Comparison of ENCODE assay signal across 8 mouse cellular contexts in the genomic region with DNA sequence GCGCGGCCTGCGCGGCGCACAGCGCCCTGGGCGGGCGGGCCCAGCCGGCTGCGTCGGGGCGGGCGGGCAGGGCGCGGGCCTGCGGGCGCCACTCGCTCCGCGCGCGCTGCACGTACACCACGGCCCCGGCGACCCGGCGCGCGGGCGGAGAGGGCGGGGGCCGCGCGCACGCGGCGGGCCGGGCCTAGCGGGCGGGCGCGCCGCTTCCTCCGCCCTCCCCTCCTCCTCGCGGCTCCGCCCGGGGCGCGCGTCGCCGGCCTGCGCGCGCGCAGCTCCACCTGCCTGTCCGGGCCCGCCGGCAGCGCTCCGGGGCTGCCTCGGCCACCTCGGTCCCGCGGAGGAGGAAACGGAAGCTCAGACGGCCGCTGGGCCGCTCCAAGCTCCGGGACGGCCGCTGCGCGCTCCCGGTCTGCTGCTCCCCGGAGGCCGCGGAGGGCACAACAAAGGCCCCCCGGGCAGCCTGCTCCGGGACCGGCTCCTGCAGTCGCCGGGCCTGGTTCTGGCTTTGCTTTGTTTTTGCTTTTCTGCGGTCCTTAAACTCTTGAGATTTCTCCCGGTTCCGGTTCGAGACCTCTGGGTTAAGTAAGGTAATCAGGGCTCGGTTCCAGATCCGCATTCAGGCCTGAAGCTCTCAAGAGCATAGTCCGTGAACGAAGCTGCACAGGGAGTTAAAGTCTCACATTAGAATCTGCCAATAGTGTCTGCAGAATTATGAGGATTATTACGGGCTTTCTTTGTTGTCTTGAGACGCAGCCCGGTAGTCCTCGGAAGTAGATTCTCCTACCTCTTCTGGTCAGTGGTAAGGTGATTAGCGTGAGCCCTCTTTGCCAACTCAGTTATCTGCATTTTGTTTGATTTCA. TPM values are rescaled to one million over a fixed set of nuclear protein-coding genes. Genes with fewer than 3 reads are reported as not detected.
DNase-seq lines count a peak whose midpoint lies in the region.

Gene Egln1, minus strand, starts transcription at position 116 of the 860 bp plus-strand sequence.

- DNase-seq in NIH3T3 (ENCODE audit: low read depth), result peak; percentile 91
- peak; percentile 80 for DNase-seq in cerebellum, adult 9-10 months
- peak in 1 of 2 experiments; percentile 68 for DNase-seq in frontal cortex, adult 2 months (ENCODE audit: extremely low spot score in 1 of 2, low spot score in 1 of 2)
- DNase-seq in hindbrain, embryonic 10.5 days (ENCODE audit: low spot score), result peak; percentile 80
- DNase-seq in layer of hippocampus, postnatal 14 days (ENCODE audit: low spot score in 2 of 2), result peak; percentile 66
- peak; percentile 83 for DNase-seq in lung, postnatal 14 days
- peak; percentile 80 for DNase-seq in retina, embryonic 14.5 days (ENCODE audit: low spot score)
- peak; percentile 82 to 90 for DNase-seq in thymus, postnatal 36 days

- H3K27ac ChIP-seq in hindbrain, embryonic 10.5 days, result peak within 1 kb of the TSS; percentile 99

- peaks cover 3% of the 10 kb centered on the region for H3K36me3 ChIP-seq in hindbrain, embryonic 10.5 days

- no peaks in the 10 kb centered on the region for H3K9me3 ChIP-seq in hindbrain, embryonic 10.5 days

- peaks cover 43% of the 10 kb centered on the region for H3K4me1 ChIP-seq in hindbrain, embryonic 10.5 days (replicated peaks)

- 3% methylated on average over 92 of the region's 98 CpGs for WGBS in hindbrain, embryonic 10.5 days

- peak within 1 kb of the TSS; percentile 94 for H3K4me3 ChIP-seq in hindbrain, embryonic 10.5 days

- no peaks in the 10 kb centered on the region for H3K27me3 ChIP-seq in hindbrain, embryonic 10.5 days (ENCODE audit: insufficient read depth, poor library complexity, severe bottlenecking)

RNA-seq across cellular contexts. Expression of gene Egln1, which starts in this region (rescaled TPM):
- polyA plus RNA-seq in frontal cortex, adult 2 months (2012; rRNA removed), result 55.8 and 61.7 TPM in 2 replicates
- polyA plus RNA-seq in hindbrain, embryonic 10.5 days (2016; fragmentation: Nextera tagmentation; extraction: Ambion mirVana), result 10.1 and 12.2 TPM in 2 replicates
- 10 to 100 TPM; 59.9 to 63.3 TPM for total RNA-seq in layer of hippocampus, postnatal 14 days (2021)
